Mouse (Mus musculus): ENCODE measurements at regions not wholly inside any gene's neighbourhood (a gene's known extent, or its start where the extent isn't known, plus 50 kb on each side); places are given as distances from the start of the nearest gene placed in this dataset.

DNA sequence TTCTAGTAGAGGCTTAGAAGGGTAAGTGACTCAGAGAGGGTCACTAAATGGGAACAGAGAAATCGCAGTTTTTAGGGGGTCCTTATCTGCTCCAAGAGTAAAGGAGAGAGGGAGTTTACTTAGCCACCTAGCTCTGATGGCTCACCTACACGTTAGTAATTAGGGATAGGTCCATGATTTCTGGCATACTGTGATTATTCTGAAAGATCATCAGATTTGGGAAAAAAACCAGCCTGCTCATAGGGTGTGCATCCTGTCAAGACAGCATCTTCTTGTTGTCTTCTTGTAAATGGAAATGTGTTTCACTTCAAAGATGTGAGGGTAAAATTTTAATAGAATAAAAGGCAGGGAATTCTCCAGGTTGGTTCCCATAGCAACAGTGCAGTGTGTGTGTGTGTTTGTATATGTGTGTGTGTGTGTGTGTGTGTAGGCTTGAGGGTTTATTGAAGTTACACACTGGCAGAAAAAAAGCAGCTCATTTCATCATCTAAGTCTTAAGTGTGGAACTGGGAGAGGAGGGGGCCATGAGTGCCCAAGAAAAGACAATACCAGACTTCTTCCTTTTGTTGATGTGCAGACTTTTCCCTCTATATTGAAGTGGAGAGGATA is 407.4 kb downstream of the Fam84a start:
- no peak for TF ChIP-seq CTCF (IDR thresholded peaks at IDR 0.05)
- no peak for TF ChIP-seq POLR2A (IDR thresholded peaks at IDR 0.05; ENCODE audit: insufficient read depth, low read depth, low read length)
- TF ChIP-seq EP300 (IDR thresholded peaks at IDR 0.05; ENCODE audit: insufficient read depth, low read depth, low read length), result no peak

Data from heart, adult 2 months (tissue).